Mouse (Mus musculus) limb, embryonic 14.5 days (tissue): Measurements from ENCODE around the gene Pcbp1. TPM values are rescaled to one million over a fixed set of nuclear protein-coding genes. Genes with fewer than 3 reads are reported as not detected.
"Not testable (repeated sequence)": the region's sequence is repeated elsewhere in the genome, so short reads cannot be mapped to it uniquely, and the experiment has no call there.

Source experiments
- ATAC-seq: fragments of 200-750 bp; cut with Nextera tagmentation; 2 replicates; pipeline ENCODE4 v1.8.0; 2017; ENCODE audit warnings: low read depth, moderate number of reproducible peaks, moderate TSS enrichment; ENCODE audit not compliant: low FRiP score
- DNase-seq: peaks from one replicate; pipeline ENCODE4 v3.0.0-alpha.2; 2015; ENCODE audit warnings: low spot score
- H3K27ac ChIP-seq: fragments of 300-500 bp; sonication (generic); replicated peaks from 2 replicates; pipeline ENCODE4 v1.5.1; 2014; ENCODE audit warnings: low read depth, mild to moderate bottlenecking, low read length, moderate library complexity, mixed read lengths
- H3K27me3 ChIP-seq: fragments of 300-500 bp; sonication (generic); 2 replicates; pipeline ENCODE4 v1.6.1; 2014; ENCODE audit warnings: low read length, mixed read lengths; ENCODE audit not compliant: control insufficient read depth, insufficient read depth
- H3K36me3 ChIP-seq: fragments of 300-500 bp; sonication (generic); 2 replicates; pipeline ENCODE4 v1.6.1; 2014; ENCODE audit warnings: mild to moderate bottlenecking, low read length, moderate library complexity, mixed read lengths; ENCODE audit not compliant: control insufficient read depth, insufficient read depth
- H3K4me1 ChIP-seq: fragments of 300-500 bp; sonication (generic); 2 replicates; pipeline ENCODE4 v1.6.1; 2014; ENCODE audit warnings: antibody characterized with exemption, low read length, mixed read lengths; ENCODE audit not compliant: control insufficient read depth, insufficient read depth
- H3K4me2 ChIP-seq: fragments of 300-500 bp; sonication (generic); replicated peaks from 2 replicates; pipeline ENCODE4 v1.6.1; 2014; ENCODE audit warnings: low read depth, mild to moderate bottlenecking, low read length, moderate library complexity; ENCODE audit not compliant: severe bottlenecking
- H3K4me3 ChIP-seq: fragments of 300-500 bp; sonication (generic); replicated peaks from 2 replicates; pipeline ENCODE4 v1.5.1; 2014; ENCODE audit warnings: low read length
- H3K9ac ChIP-seq: fragments of 300-500 bp; sonication (generic); 2 replicates; pipeline ENCODE4 v1.6.1; 2014; ENCODE audit warnings: mild to moderate bottlenecking, low read depth, low read length, moderate library complexity; ENCODE audit not compliant: severe bottlenecking
- H3K9me3 ChIP-seq: fragments of 300-500 bp; sonication (generic); 2 replicates; pipeline ENCODE4 v1.6.1; 2016; ENCODE audit warnings: low read length; ENCODE audit not compliant: control insufficient read depth
- POLR2A ChIP-seq: fragments of 200-500 bp; IDR thresholded peaks from 2 replicates; pipeline ENCODE4 v1.8.0; 2012; ENCODE audit warnings: inconsistent platforms, mild to moderate bottlenecking, moderate library complexity, borderline replicate concordance; ENCODE audit not compliant: insufficient read depth, insufficient read length; ENCODE audit errors: extremely low read depth
- WGBS: fragments of 180-500 bp; shearing (Covaris S2); extraction: QIAGEN DNeasy Blood & Tissue Kit; methylation state at CpG from one replicate; pipeline ENCODE4 v1.1.7; 2014; 5-methylcytosine and 5-hydroxymethylcytosine counted together
- polyA plus RNA-seq, 2 experiments: library from polyadenylated mRNA; depleted of rRNA in 1 of 2; stranded (reverse) in 1 of 2; unstranded in 1 of 2; fragments of >200 nt; fragmentation: Nextera tagmentation in 1 of 2; extraction: Ambion mirVana in 1 of 2; gene quantifications; 2 replicates each; pipeline versions ENCODE4 v1.2.1 to v1.2.3; 2012 to 2014

The Pcbp1 gene
- polyA plus RNA-seq, 2 experiments = 333 to 445 TPM

- TF ChIP-seq POLR2A = no peak
- peaks cover 48% of the 10 kb centered on the region for H3K36me3 ChIP-seq
Measured at GRCm38 (mm10) chr6:86565782-86566181, 39.7 kb upstream of the Pcbp1 start.

GRCm38 (mm10) chr6:86557182-86557581 is 31.1 kb upstream of the Pcbp1 start:
- H3K4me3 ChIP-seq, ATAC-seq, H3K9ac ChIP-seq, H3K27ac ChIP-seq, H3K27me3 ChIP-seq, H3K4me2 ChIP-seq, H3K4me1 ChIP-seq, H3K9me3 ChIP-seq, DNase-seq: not testable (repeated sequence)
- H3K36me3 ChIP-seq = peaks cover 57% of the 10 kb centered on the region
- 93% methylated on average over 1 of the region's 1 CpGs for WGBS

More at GRCm38 (mm10) chr6:86565782-86566181, 39.7 kb upstream of the Pcbp1 start:
- Histone ChIP-seq H3K4me2 (no peak overlapping the region), H3K4me3 (no peak overlapping the region), H3K9me3 (no peaks in the 10 kb centered on the region), H3K27ac (no peak overlapping the region), H3K27me3 (no peaks in the 10 kb centered on the region), H3K9ac (no peak overlapping the region), H3K4me1 (peaks cover 7% of the 10 kb centered on the region)
- DNase-seq (no peak), ATAC-seq (no peak)
- 88% methylated on average over 2 of the region's 2 CpGs for WGBS

- Histone ChIP-seq H3K4me3 (no peak overlapping the region), H3K9ac (no peak overlapping the region), H3K9me3 (no peaks in the 10 kb centered on the region), H3K4me1 (no peaks in the 10 kb centered on the region), H3K27ac (no peak overlapping the region), H3K36me3 (peaks cover 56% of the 10 kb centered on the region), H3K27me3 (no peaks in the 10 kb centered on the region), H3K4me2 (no peak overlapping the region)
- no peak for TF ChIP-seq POLR2A
- ATAC-seq = no peak
- 91% methylated on average over 3 of the region's 3 CpGs for WGBS
- no peak for DNase-seq
Measured at GRCm38 (mm10) chr6:86556345-86557058, 30.4 kb upstream of the Pcbp1 start.

GRCm38 (mm10) chr6:86550587-86550986 is 24.5 kb upstream of the Pcbp1 start:
- 75% methylated on average over 1 of the region's 1 CpGs for WGBS
- Histone ChIP-seq H3K9me3 (no peaks in the 10 kb centered on the region), H3K9ac (no peak overlapping the region), H3K27ac (no peak overlapping the region), H3K4me2 (no peak overlapping the region), H3K4me1 (no peaks in the 10 kb centered on the region), H3K27me3 (no peaks in the 10 kb centered on the region), H3K4me3 (no peak overlapping the region), H3K36me3 (peaks cover 64% of the 10 kb centered on the region)
- DNase-seq (no peak), ATAC-seq (no peak)
- TF ChIP-seq POLR2A = no peak

GRCm38 (mm10) chr6:86547880-86548367 is 21.8 kb upstream of the Pcbp1 start:
- H3K9me3 ChIP-seq = no peaks in the 10 kb centered on the region
- WGBS = 76% methylated on average over 8 of the region's 8 CpGs
- H3K4me3 ChIP-seq = no peak overlapping the region
- no peak for TF ChIP-seq POLR2A
- H3K36me3 ChIP-seq = peaks cover 68% of the 10 kb centered on the region
- H3K9ac ChIP-seq = no peak overlapping the region
- ATAC-seq (no peak), DNase-seq (no peak)
- H3K4me2 ChIP-seq = no peak overlapping the region
- H3K27ac ChIP-seq = peak overlapping the region; percentile 28
- H3K4me1 ChIP-seq = no peaks in the 10 kb centered on the region
- no peaks in the 10 kb centered on the region for H3K27me3 ChIP-seq
